Mouse (Mus musculus): Measurements from ENCODE around the gene Trub2. TPM values are rescaled to one million over a fixed set of nuclear protein-coding genes. Genes with fewer than 3 reads are reported as not detected.

The Trub2 gene
- polyA plus RNA-seq, 1 experiment from 2014 or later, result 23.9 TPM

GRCm38 (mm10) chr2:29752397-29752796 is 35.9 kb downstream of the Trub2 start:
- H3K9me3 ChIP-seq (ENCODE audit: control insufficient read depth, low read length), result no peaks in the 10 kb centered on the region
- no peak overlapping the region for H3K4me3 ChIP-seq (replicated peaks; ENCODE audit: low read length)
- ATAC-seq (ENCODE audit: low FRiP score), result no peak
- no peak for DNase-seq (ENCODE audit: low spot score)
- WGBS, result 84% methylated on average over 5 of the region's 5 CpGs
- no peak overlapping the region for H3K9ac ChIP-seq
- H3K4me2 ChIP-seq (replicated peaks), result no peak overlapping the region
- no peaks in the 10 kb centered on the region for H3K36me3 ChIP-seq (replicated peaks; ENCODE audit: control insufficient read depth, insufficient read depth)
- H3K27me3 ChIP-seq (ENCODE audit: control insufficient read depth, insufficient read depth, low read length), result peaks cover 42% of the 10 kb centered on the region
- H3K4me1 ChIP-seq (replicated peaks; ENCODE audit: control insufficient read depth, insufficient read depth, low read length), result no peaks in the 10 kb centered on the region
- H3K27ac ChIP-seq, result no peak overlapping the region

GRCm38 (mm10) chr2:29751497-29751896 is 36.8 kb downstream of the Trub2 start, which contains the start of gene Gm13420:
Gene Gm13420, minus strand, starts transcription at chr2:29751685.
- WGBS, result 5% methylated on average over 28 of the region's 28 CpGs
- ATAC-seq (ENCODE audit: low FRiP score), result no peak
- no peak within 1 kb of the TSS for H3K9ac ChIP-seq
- H3K9me3 ChIP-seq (ENCODE audit: control insufficient read depth, low read length), result no peaks in the 10 kb centered on the region
- 0 out of 2 replicates have a peak within 1 kb of the TSS, but pooled peaks have one; percentile 4 for H3K4me3 ChIP-seq (replicated peaks; ENCODE audit: low read length)
- peak within 1 kb of the TSS; percentile 29 for H3K4me2 ChIP-seq (replicated peaks)
- H3K27me3 ChIP-seq (ENCODE audit: control insufficient read depth, insufficient read depth, low read length), result peaks cover 50% of the 10 kb centered on the region
- H3K36me3 ChIP-seq (replicated peaks; ENCODE audit: control insufficient read depth, insufficient read depth), result no peaks in the 10 kb centered on the region
- DNase-seq (ENCODE audit: low spot score), result no peak
- H3K27ac ChIP-seq, result no peak within 1 kb of the TSS
- no peaks in the 10 kb centered on the region for H3K4me1 ChIP-seq (replicated peaks; ENCODE audit: control insufficient read depth, insufficient read depth, low read length)

DNA sequence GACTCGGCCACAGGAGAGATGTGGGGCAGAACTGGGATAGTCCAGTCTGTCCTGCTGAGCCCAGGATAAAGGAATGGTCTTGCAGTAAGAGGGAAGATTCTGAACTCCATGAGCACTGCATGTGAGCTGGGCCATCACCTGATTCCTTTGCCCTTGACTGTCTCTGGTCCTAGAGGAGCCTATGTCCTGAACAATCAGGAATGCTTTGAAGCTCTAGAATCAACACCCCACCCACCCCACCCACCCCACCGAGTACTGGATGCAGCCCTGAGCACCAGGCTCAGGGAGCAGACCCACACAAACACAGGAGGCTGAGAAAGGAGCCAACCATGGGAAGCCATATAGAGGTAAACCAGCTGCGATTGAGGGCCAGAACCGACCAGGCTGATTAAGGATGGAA is 39.8 kb downstream of the Trub2 start:
- 82% methylated on average over 4 of the region's 4 CpGs for WGBS
- Histone ChIP-seq H3K4me3 (replicated peaks; ENCODE audit: low read length) (no peak overlapping the region), H3K36me3 (replicated peaks; ENCODE audit: control insufficient read depth, insufficient read depth) (no peaks in the 10 kb centered on the region), H3K4me1 (replicated peaks; ENCODE audit: control insufficient read depth, insufficient read depth, low read length) (no peaks in the 10 kb centered on the region), H3K9me3 (ENCODE audit: control insufficient read depth, low read length) (no peaks in the 10 kb centered on the region), H3K9ac (no peak overlapping the region), H3K27me3 (ENCODE audit: control insufficient read depth, insufficient read depth, low read length) (peaks cover 54% of the 10 kb centered on the region), H3K4me2 (replicated peaks) (no peak overlapping the region), H3K27ac (no peak overlapping the region)
- DNase-seq (ENCODE audit: low spot score), result no peak
- ATAC-seq (ENCODE audit: low FRiP score), result no peak

DNA sequence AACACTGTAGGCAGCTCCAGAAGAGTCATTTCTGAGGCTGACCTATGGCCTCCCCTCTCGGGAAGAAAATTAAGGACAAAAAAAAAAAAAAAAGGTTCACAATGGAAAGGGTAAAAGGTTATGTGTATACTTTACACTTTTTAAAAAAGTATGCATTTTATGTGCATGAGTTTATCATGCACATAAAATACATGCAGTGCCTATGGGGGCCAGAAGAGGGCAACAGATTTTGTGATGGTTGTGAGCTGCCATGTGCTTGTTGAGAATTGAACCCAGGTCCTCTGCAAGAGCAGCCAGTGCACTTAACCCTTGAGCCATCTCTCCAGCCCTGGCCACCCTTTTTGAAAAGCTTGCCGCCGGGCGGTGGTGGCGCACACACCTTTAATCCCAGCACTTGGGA is 40.5 kb downstream of the Trub2 start:
- Histone ChIP-seq H3K27ac (no peak overlapping the region), H3K27me3 (ENCODE audit: control insufficient read depth, insufficient read depth, low read length) (peaks cover 51% of the 10 kb centered on the region), H3K36me3 (replicated peaks; ENCODE audit: control insufficient read depth, insufficient read depth) (no peaks in the 10 kb centered on the region), H3K4me3 (replicated peaks; ENCODE audit: low read length) (no peak overlapping the region), H3K9ac (no peak overlapping the region), H3K4me1 (replicated peaks; ENCODE audit: control insufficient read depth, insufficient read depth, low read length) (no peaks in the 10 kb centered on the region), H3K9me3 (ENCODE audit: control insufficient read depth, low read length) (no peaks in the 10 kb centered on the region), H3K4me2 (replicated peaks) (peak overlapping the region; percentile 79)
- ATAC-seq (ENCODE audit: low FRiP score) (no peak), DNase-seq (ENCODE audit: low spot score) (no peak)
- 43% methylated on average over 5 of the region's 5 CpGs for WGBS

- no peaks in the 10 kb centered on the region for H3K4me1 ChIP-seq (replicated peaks; ENCODE audit: control insufficient read depth, insufficient read depth, low read length)
- no peak for DNase-seq (ENCODE audit: low spot score)
- H3K36me3 ChIP-seq (replicated peaks; ENCODE audit: control insufficient read depth, insufficient read depth), result no peaks in the 10 kb centered on the region
- WGBS, result 5% methylated on average over 50 of the region's 50 CpGs
- no peak overlapping the region for H3K27ac ChIP-seq
- H3K4me2 ChIP-seq (replicated peaks), result peak overlapping the region; percentile 79
- ATAC-seq (ENCODE audit: low FRiP score), result no peak
- H3K9ac ChIP-seq, result peak overlapping the region; percentile 58
- H3K27me3 ChIP-seq (ENCODE audit: control insufficient read depth, insufficient read depth, low read length), result peaks cover 45% of the 10 kb centered on the region
- H3K9me3 ChIP-seq (ENCODE audit: control insufficient read depth, low read length), result no peaks in the 10 kb centered on the region
- H3K4me3 ChIP-seq (replicated peaks; ENCODE audit: low read length), result peak overlapping the region; percentile 35
Observed at GRCm38 (mm10) chr2:29747188-29747782, 41.0 kb downstream of the Trub2 start.

GRCm38 (mm10) chr2:29744256-29744655 is 44.0 kb downstream of the Trub2 start:
- Histone ChIP-seq H3K27me3 (ENCODE audit: control insufficient read depth, insufficient read depth, low read length) (peaks cover 18% of the 10 kb centered on the region), H3K9ac (no peak overlapping the region), H3K9me3 (ENCODE audit: control insufficient read depth, low read length) (no peaks in the 10 kb centered on the region), H3K4me3 (replicated peaks; ENCODE audit: low read length) (no peak overlapping the region), H3K36me3 (replicated peaks; ENCODE audit: control insufficient read depth, insufficient read depth) (peaks cover 13% of the 10 kb centered on the region), H3K4me2 (replicated peaks) (no peak overlapping the region), H3K27ac (no peak overlapping the region), H3K4me1 (replicated peaks; ENCODE audit: control insufficient read depth, insufficient read depth, low read length) (no peaks in the 10 kb centered on the region)
- 97% methylated on average over 6 of the region's 6 CpGs for WGBS
- no peak for ATAC-seq (ENCODE audit: low FRiP score)
- no peak for DNase-seq (ENCODE audit: low spot score)

DNA sequence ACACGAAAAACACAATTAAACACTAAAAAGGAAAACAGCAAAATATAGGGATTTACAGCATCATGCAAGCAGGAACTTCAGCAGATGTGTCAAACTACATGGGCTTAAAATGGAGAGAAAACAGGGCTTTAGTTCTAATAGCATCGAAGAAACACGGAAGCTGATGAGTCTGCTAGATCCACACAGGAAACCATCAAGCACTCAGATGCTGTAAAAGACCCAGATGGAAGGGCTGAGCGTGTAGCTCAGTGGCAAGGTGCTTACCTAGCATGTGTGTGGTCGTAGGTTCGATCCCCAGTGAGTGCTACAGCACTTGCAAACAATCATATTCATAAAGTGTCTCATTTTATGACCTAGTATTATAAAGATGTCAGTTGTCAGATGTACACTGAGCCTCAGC is 47.1 kb downstream of the Trub2 start:
- DNase-seq (ENCODE audit: low spot score), result no peak
- no peak overlapping the region for H3K4me3 ChIP-seq (replicated peaks; ENCODE audit: low read length)
- no peak overlapping the region for H3K9ac ChIP-seq
- H3K27me3 ChIP-seq (ENCODE audit: control insufficient read depth, insufficient read depth, low read length), result peaks cover under 1% of the 10 kb centered on the region; the same call in 1 of the 2 replicates
- H3K9me3 ChIP-seq (ENCODE audit: control insufficient read depth, low read length), result no peaks in the 10 kb centered on the region
- no peaks in the 10 kb centered on the region for H3K4me1 ChIP-seq (replicated peaks; ENCODE audit: control insufficient read depth, insufficient read depth, low read length)
- no peak for ATAC-seq (ENCODE audit: low FRiP score)
- peaks cover 43% of the 10 kb centered on the region for H3K36me3 ChIP-seq (replicated peaks; ENCODE audit: control insufficient read depth, insufficient read depth)
- H3K4me2 ChIP-seq (replicated peaks), result no peak overlapping the region
- no peak overlapping the region for H3K27ac ChIP-seq
- WGBS, result 91% methylated on average over 6 of the region's 6 CpGs

DNA sequence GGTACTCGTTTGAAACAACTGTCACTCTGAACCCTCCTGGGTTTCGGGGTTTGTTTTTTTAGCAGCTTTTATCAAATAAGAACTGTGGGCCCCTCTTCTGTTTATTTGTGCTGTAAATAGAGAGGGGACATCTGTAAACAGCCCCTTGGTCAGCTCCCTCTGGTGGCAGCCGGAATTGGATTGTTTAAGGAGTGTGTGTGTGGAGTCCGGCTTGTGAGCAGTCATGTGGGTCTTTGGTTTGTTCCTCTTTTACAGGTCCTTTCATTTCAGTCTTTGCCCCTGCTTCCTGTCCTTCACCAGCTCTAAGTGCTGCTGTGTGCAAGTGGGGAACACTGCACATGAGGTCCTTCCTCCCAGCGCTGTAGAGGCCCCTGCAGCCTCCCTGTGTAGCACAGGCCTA is 48.9 kb downstream of the Trub2 start:
- no peak overlapping the region for H3K4me3 ChIP-seq (replicated peaks; ENCODE audit: low read length)
- ATAC-seq (ENCODE audit: low FRiP score) (no peak), DNase-seq (ENCODE audit: low spot score) (no peak)
- H3K4me1 ChIP-seq (replicated peaks; ENCODE audit: control insufficient read depth, insufficient read depth, low read length), result no peaks in the 10 kb centered on the region
- no peak overlapping the region for H3K27ac ChIP-seq
- no peak overlapping the region for H3K4me2 ChIP-seq (replicated peaks)
- peaks cover 59% of the 10 kb centered on the region for H3K36me3 ChIP-seq (replicated peaks; ENCODE audit: control insufficient read depth, insufficient read depth)
- no peak overlapping the region for H3K9ac ChIP-seq
- 78% methylated on average over 5 of the region's 5 CpGs for WGBS
- no peaks in the 10 kb centered on the region for H3K27me3 ChIP-seq (ENCODE audit: control insufficient read depth, insufficient read depth, low read length)
- no peaks in the 10 kb centered on the region for H3K9me3 ChIP-seq (ENCODE audit: control insufficient read depth, low read length)

DNA sequence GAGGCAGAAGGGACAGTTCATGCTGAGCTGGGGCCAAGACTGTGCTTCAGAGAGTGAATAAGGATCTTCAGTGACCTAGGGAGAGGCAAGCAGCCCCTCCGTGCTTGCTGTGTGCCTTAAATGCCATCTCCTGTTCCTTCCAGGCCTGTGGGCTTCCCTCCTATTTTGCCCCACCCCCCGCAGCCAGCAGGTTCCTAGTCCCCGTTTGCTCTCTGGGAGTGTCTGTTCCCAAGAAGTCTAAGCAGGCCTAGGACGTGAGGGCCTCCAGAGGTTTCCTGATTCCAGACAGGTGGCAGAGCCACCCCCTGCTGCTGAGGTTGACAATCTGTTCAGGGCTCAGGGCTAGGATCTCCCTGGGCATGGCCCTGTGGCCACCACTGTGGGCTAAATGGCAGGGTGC is 49.5 kb downstream of the Trub2 start:
- ATAC-seq (ENCODE audit: low FRiP score), result no peak

More for the DNA sequence above, 49.5 kb downstream of the Trub2 start:
- H3K4me2 ChIP-seq (replicated peaks), result no peak overlapping the region
- H3K4me3 ChIP-seq (replicated peaks; ENCODE audit: low read length), result no peak overlapping the region
- H3K27ac ChIP-seq, result no peak overlapping the region
- H3K27me3 ChIP-seq (ENCODE audit: control insufficient read depth, insufficient read depth, low read length), result no peaks in the 10 kb centered on the region
- H3K9ac ChIP-seq, result no peak overlapping the region
- H3K9me3 ChIP-seq (ENCODE audit: control insufficient read depth, low read length), result no peaks in the 10 kb centered on the region
- no peak for DNase-seq (ENCODE audit: low spot score)
- WGBS, result 76% methylated on average over 4 of the region's 4 CpGs
- H3K4me1 ChIP-seq (replicated peaks; ENCODE audit: control insufficient read depth, insufficient read depth, low read length), result no peaks in the 10 kb centered on the region
- H3K36me3 ChIP-seq (replicated peaks; ENCODE audit: control insufficient read depth, insufficient read depth), result peaks cover 65% of the 10 kb centered on the region

All from hindbrain, embryonic 14.5 days (tissue).